Mouse (Mus musculus) heart, postnatal 36 days (tissue): ENCODE measurements around the gene Fam25c. TPM values are rescaled to one million over a fixed set of nuclear protein-coding genes. Genes with fewer than 3 reads are reported as not detected.

ENCODE experiments used
- DNase-seq, 2 experiments: peaks; one replicate each; pipeline ENCODE4 v3.0.0; 2021 to 2022
- intact Hi-C: fragments of 180-260 bp; cut with DNase I; formaldehyde crosslinking; loops from one replicate; pipeline ENCODE4 v1.15.1; 2025
- total RNA-seq, 2 experiments: library from RNA; stranded (reverse); gene quantifications; 2 replicates each; pipeline ENCODE4 v1.2.3; 2021

Fam25c gene
- total RNA-seq, result not detected

- no peak for DNase-seq
- intact Hi-C loops, result no loop called here
Measured at GRCm38 (mm10) chr14:34355301-34355700, at the start of gene Fam25c. TSS of gene Fam25c (minus strand) at chr14:34355433.

- intact Hi-C loops, result loop anchor here (5.0 to 10.0 kb wide), 2 partner anchors 131 to 351 kb away; no protein-coding TSS in a partner anchor
- no peak for DNase-seq
Measured at GRCm38 (mm10) chr14:34403424-34403823, 48.2 kb upstream of the Fam25c start.

- intact Hi-C loops, result loop anchor here (5.0 to 10.0 kb wide), 2 partner anchors 131 to 352 kb away; no protein-coding TSS in a partner anchor
- DNase-seq, result no peak
Measured at GRCm38 (mm10) chr14:34402871-34403270, 47.6 kb upstream of the Fam25c start.

GRCm38 (mm10) chr14:34401135-34401534 lies 45.9 kb upstream of the Fam25c start:
- peak; percentile 84 to 87 for DNase-seq
- intact Hi-C loops, result loop anchor here (1.0 to 10.0 kb wide), 4 partner anchors 29 to 354 kb away; no protein-coding TSS in a partner anchor

- DNase-seq, result no peak
- intact Hi-C loops, result loop anchor here (2.0 to 10.0 kb wide), 3 partner anchors 128 to 355 kb away; no protein-coding TSS in a partner anchor
Measured at GRCm38 (mm10) chr14:34400021-34400420, 44.8 kb upstream of the Fam25c start.

- intact Hi-C loops, result no loop called here
- DNase-seq, result no peak
Measured at GRCm38 (mm10) chr14:34399301-34399700, 44.1 kb upstream of the Fam25c start.

GRCm38 (mm10) chr14:34398901-34399300 lies 43.7 kb upstream of the Fam25c start:
- intact Hi-C loops, result no loop called here

GRCm38 (mm10) chr14:34397871-34398270 lies 42.6 kb upstream of the Fam25c start:
- intact Hi-C loops, result no loop called here
- DNase-seq, result no peak

More at GRCm38 (mm10) chr14:34398901-34399300, 43.7 kb upstream of the Fam25c start:
- no peak for DNase-seq

- no peak for DNase-seq
- intact Hi-C loops, result no loop called here
Measured at GRCm38 (mm10) chr14:34393295-34393694, 38.1 kb upstream of the Fam25c start.

- no peak for DNase-seq
- intact Hi-C loops, result no loop called here
Measured at GRCm38 (mm10) chr14:34382921-34383704, 27.9 kb upstream of the Fam25c start.

GRCm38 (mm10) chr14:34378560-34379331 lies 23.5 kb upstream of the Fam25c start:
- DNase-seq, result peak; percentile 50 to 69

GRCm38 (mm10) chr14:34377121-34377520 lies 21.9 kb upstream of the Fam25c start:
- no peak for DNase-seq
- intact Hi-C loops, result no loop called here

More at GRCm38 (mm10) chr14:34378560-34379331, 23.5 kb upstream of the Fam25c start:
- intact Hi-C loops, result no loop called here

GRCm38 (mm10) chr14:34375941-34376340 lies 20.7 kb upstream of the Fam25c start:
- no peak for DNase-seq
- intact Hi-C loops, result no loop called here

GRCm38 (mm10) chr14:34375415-34375904 lies 20.2 kb upstream of the Fam25c start, which contains the start of gene Mmrn2:
TSS of gene Mmrn2 (plus strand) at chr14:34375465.
- DNase-seq, result no peak
- intact Hi-C loops, result no loop called here

- intact Hi-C loops, result loop anchor here (5.0 kb wide), 1 partner anchor 193 kb away; no protein-coding TSS in a partner anchor
- no peak for DNase-seq
Measured at GRCm38 (mm10) chr14:34374577-34374976, 19.3 kb upstream of the Fam25c start, which contains the start of gene Sncg. TSS of gene Sncg (minus strand) at chr14:34374789.

GRCm38 (mm10) chr14:34373581-34373980 lies 18.3 kb upstream of the Fam25c start:
- intact Hi-C loops, result loop anchor here (5.0 kb wide), 1 partner anchor 194 kb away; no protein-coding TSS in a partner anchor
- DNase-seq, result no peak

- peak; percentile 71 to 74 for DNase-seq
- intact Hi-C loops, result loop anchor here (1.0 to 5.0 kb wide), 3 partner anchors 29 to 195 kb away; no protein-coding TSS in a partner anchor
Measured at GRCm38 (mm10) chr14:34372646-34373045, 17.4 kb upstream of the Fam25c start.

- DNase-seq, result no peak
- intact Hi-C loops, result loop anchor here (1.0 to 5.0 kb wide), 3 partner anchors 30 to 196 kb away; no protein-coding TSS in a partner anchor
Measured at GRCm38 (mm10) chr14:34371763-34372162, 16.5 kb upstream of the Fam25c start.

GRCm38 (mm10) chr14:34370921-34371320 lies 15.7 kb upstream of the Fam25c start:
- DNase-seq, result no peak
- intact Hi-C loops, result loop anchor here (5.0 kb wide), 1 partner anchor 196 kb away; no protein-coding TSS in a partner anchor

GRCm38 (mm10) chr14:34370203-34370602 lies 15.0 kb upstream of the Fam25c start:
- DNase-seq, result no peak
- intact Hi-C loops, result loop anchor here (5.0 kb wide), 1 partner anchor 197 kb away; no protein-coding TSS in a partner anchor
